Mouse (Mus musculus) adrenal gland, adult 10 weeks (tissue): ENCODE data around the gene Gm266. TPM values are rescaled to one million over a fixed set of nuclear protein-coding genes. Genes with fewer than 3 reads are reported as not detected.

Experiments
- polyA plus RNA-seq: library from polyadenylated mRNA; stranded (reverse); fragments of 350-450 nt; fragmentation: Illumina TruSeq; extraction: RNeasy Lipid Tissue Mini Kit (QIAGEN cat#74804); gene quantifications from one replicate; pipeline ENCODE4 v1.2.3, GENCODE M21; 2014; ENCODE audit warnings: low read depth, low replicate concordance

The Gm266 gene
- not detected for polyA plus RNA-seq

GRCm38 (mm10) chr12:111485652-111486306 is at the start of gene Gm266:
Gene Gm266, minus strand, starts transcription at chr12:111485823.

GRCm38 (mm10) chr12:111442309-111443010 is 43.2 kb downstream of the Gm266 start, which contains the start of gene Tnfaip2:
Gene Tnfaip2, plus strand, starts transcription at chr12:111442469.

Other genes starting within 250 kb of the Gm266 start
- not detected for gene Amn, start 214.7 kb downstream of the Gm266 start, polyA plus RNA-seq
- gene Cdc42bpb, start 108.1 kb downstream of the Gm266 start, polyA plus RNA-seq, result 9.1 TPM
- not detected for gene Lbhd2, start 79.0 kb downstream of the Gm266 start, polyA plus RNA-seq
- gene Exoc3l4, start 68.8 kb downstream of the Gm266 start, polyA plus RNA-seq, result not detected
- 2.9 TPM for gene Tnfaip2, start 43.4 kb downstream of the Gm266 start, polyA plus RNA-seq
- gene Eif5, start 52.2 kb upstream of the Gm266 start, polyA plus RNA-seq, result 976 TPM
- 266 TPM for gene Mark3, start 88.7 kb upstream of the Gm266 start, polyA plus RNA-seq
- 0.58 TPM for gene Ckb, start 186.5 kb upstream of the Gm266 start, polyA plus RNA-seq
- not detected for gene Trmt61a, start 192.3 kb upstream of the Gm266 start, polyA plus RNA-seq
- 37.5 TPM for gene Bag5, start 227.4 kb upstream of the Gm266 start, polyA plus RNA-seq
- gene Apopt1, start 227.4 kb upstream of the Gm266 start, polyA plus RNA-seq, result 45.3 TPM